ENCODE assay signal across 8 mouse cellular contexts in the genomic region with DNA sequence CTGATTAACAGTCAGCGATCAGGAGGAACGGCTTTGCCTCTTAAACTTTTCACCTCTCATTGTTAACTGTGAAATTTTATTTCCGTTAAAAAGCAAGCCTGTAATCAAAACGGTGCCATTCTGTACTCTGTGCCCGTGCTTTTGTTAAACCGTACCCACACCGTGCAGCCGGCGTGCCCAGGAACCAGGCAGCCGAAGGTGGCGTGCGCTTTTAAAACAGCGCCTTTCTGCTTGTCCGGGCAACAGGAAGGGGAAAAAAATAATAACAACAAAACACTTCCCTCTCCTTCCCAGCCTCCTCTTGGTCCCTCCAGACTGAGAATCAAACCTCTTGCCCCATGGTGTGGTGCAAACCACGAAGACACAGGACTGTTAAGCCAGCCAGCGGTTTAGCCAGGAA.
DNase-seq lines count a peak whose midpoint lies in the region; ATAC-seq and TF ChIP-seq lines count a peak whose summit lies in the region.

No protein-coding gene starts in this region.

- TF ChIP-seq CTCF in hindbrain, postnatal 0 days (IDR thresholded peaks at IDR 0.05; ENCODE audit: low read depth), result no peak

- no peak overlapping the region for H3K9ac ChIP-seq in liver, embryonic 13.5 days
- H3K9ac ChIP-seq in liver, embryonic 11.5 days (ENCODE audit: low read depth, low read length), result no peak overlapping the region
- peak overlapping the region; percentile 37; the same call in 1 of the 2 replicates for H3K9ac ChIP-seq in forebrain, embryonic 13.5 days
- no peak overlapping the region for H3K9ac ChIP-seq in hindbrain, postnatal 0 days (replicated peaks; ENCODE audit: low read length)
- no peak overlapping the region for H3K9ac ChIP-seq in midbrain, embryonic 16.5 days (ENCODE audit: low read depth, low read length)

- no peak for DNase-seq in liver, embryonic 13.5 days
- no peak for DNase-seq in liver, embryonic 11.5 days (ENCODE audit: low spot score)
- DNase-seq in hindbrain, postnatal 0 days (ENCODE audit: low spot score), result no peak
- no peak for DNase-seq in spleen, adult 12 weeks (ENCODE audit: low spot score)
- no peak for DNase-seq in right cerebral cortex, postnatal 4 days
- DNase-seq in right cerebral cortex, postnatal 36 days (ENCODE audit: low spot score in 2 of 2), result no peak

- ATAC-seq in liver, embryonic 13.5 days (ENCODE audit: low read depth), result no peak
- no peak for ATAC-seq in liver, embryonic 11.5 days (replicated peaks; ENCODE audit: low FRiP score)
- peak; percentile 22; the same call in 1 of the 2 replicates for ATAC-seq in forebrain, embryonic 13.5 days
- no peak for ATAC-seq in hindbrain, postnatal 0 days
- ATAC-seq in midbrain, embryonic 16.5 days, result 0 out of 2 replicates have a peak, but pooled peaks have one; percentile 36

- no peaks in the 10 kb centered on the region for H3K9me3 ChIP-seq in liver, embryonic 13.5 days (replicated peaks)
- H3K9me3 ChIP-seq in liver, embryonic 11.5 days (ENCODE audit: control insufficient read depth, low read length), result no peaks in the 10 kb centered on the region
- no peaks in the 10 kb centered on the region for H3K9me3 ChIP-seq in forebrain, embryonic 13.5 days (replicated peaks)
- H3K9me3 ChIP-seq in hindbrain, postnatal 0 days (ENCODE audit: low read length), result no peaks in the 10 kb centered on the region
- no peaks in the 10 kb centered on the region for H3K9me3 ChIP-seq in midbrain, embryonic 16.5 days (replicated peaks; ENCODE audit: control insufficient read depth, low read length, poor library complexity, severe bottlenecking)

- H3K4me2 ChIP-seq in liver, embryonic 13.5 days, result peak overlapping the region; percentile 10; the same call in 1 of the 2 replicates
- no peak overlapping the region for H3K4me2 ChIP-seq in liver, embryonic 11.5 days
- H3K4me2 ChIP-seq in forebrain, embryonic 13.5 days, result peak overlapping the region; percentile 62
- peak overlapping the region; percentile 36; the same call in 1 of the 2 replicates for H3K4me2 ChIP-seq in hindbrain, postnatal 0 days (ENCODE audit: low read depth, low read length)
- H3K4me2 ChIP-seq in midbrain, embryonic 16.5 days (ENCODE audit: low read length), result peak overlapping the region; percentile 39

- H3K36me3 ChIP-seq in liver, embryonic 13.5 days, result no peaks in the 10 kb centered on the region
- no peaks in the 10 kb centered on the region for H3K36me3 ChIP-seq in liver, embryonic 11.5 days (ENCODE audit: control insufficient read depth, insufficient read depth, low read length)
- no peaks in the 10 kb centered on the region for H3K36me3 ChIP-seq in forebrain, embryonic 13.5 days (ENCODE audit: poor library complexity, severe bottlenecking)
- no peaks in the 10 kb centered on the region for H3K36me3 ChIP-seq in hindbrain, postnatal 0 days (ENCODE audit: insufficient read depth, low read length)
- H3K36me3 ChIP-seq in midbrain, embryonic 16.5 days (ENCODE audit: control insufficient read depth, insufficient read depth, low read length), result no peaks in the 10 kb centered on the region

- peaks cover 83% of the 10 kb centered on the region for H3K27me3 ChIP-seq in liver, embryonic 13.5 days
- peaks cover 64% of the 10 kb centered on the region for H3K27me3 ChIP-seq in liver, embryonic 11.5 days (replicated peaks; ENCODE audit: control insufficient read depth, insufficient read depth, low read length)
- H3K27me3 ChIP-seq in forebrain, embryonic 13.5 days, result peaks cover 70% of the 10 kb centered on the region
- H3K27me3 ChIP-seq in hindbrain, postnatal 0 days (ENCODE audit: insufficient read depth, low read length), result peaks cover 79% of the 10 kb centered on the region
- H3K27me3 ChIP-seq in midbrain, embryonic 16.5 days (ENCODE audit: control insufficient read depth, insufficient read depth, low read depth, low read length), result peaks cover 70% of the 10 kb centered on the region

- no peak overlapping the region for H3K27ac ChIP-seq in liver, embryonic 13.5 days
- no peak overlapping the region for H3K27ac ChIP-seq in liver, embryonic 11.5 days (ENCODE audit: low read depth, low read length)
- peak overlapping the region; percentile 63 for H3K27ac ChIP-seq in forebrain, embryonic 13.5 days
- no peak overlapping the region for H3K27ac ChIP-seq in hindbrain, postnatal 0 days
- no peak overlapping the region for H3K27ac ChIP-seq in midbrain, embryonic 16.5 days (ENCODE audit: low read length)

- WGBS in liver, embryonic 13.5 days (ENCODE audit: insufficient replicate concordance), result 3% methylated on average over 16 of the region's 16 CpGs
- WGBS in liver, embryonic 11.5 days, result 3% methylated on average over 16 of the region's 16 CpGs
- 1% methylated on average over 16 of the region's 16 CpGs for WGBS in forebrain, embryonic 13.5 days
- whole genome bisulfite sequencing in hindbrain, postnatal 0 days, result 6% methylated on average over 16 of the region's 16 CpGs
- 1% methylated on average over 16 of the region's 16 CpGs for WGBS in midbrain, embryonic 16.5 days

- H3K4me3 ChIP-seq in liver, embryonic 13.5 days (replicated peaks), result no peak overlapping the region
- H3K4me3 ChIP-seq in liver, embryonic 11.5 days (ENCODE audit: low read depth, low read length), result no peak overlapping the region
- H3K4me3 ChIP-seq in forebrain, embryonic 13.5 days, result peak overlapping the region; percentile 27
- H3K4me3 ChIP-seq in hindbrain, postnatal 0 days (ENCODE audit: low read length), result no peak overlapping the region
- H3K4me3 ChIP-seq in midbrain, embryonic 16.5 days (ENCODE audit: low read depth, low read length), result no peak overlapping the region

- peaks cover 5% of the 10 kb centered on the region; the same call in 1 of the 2 replicates for H3K4me1 ChIP-seq in liver, embryonic 13.5 days (replicated peaks)
- no peaks in the 10 kb centered on the region for H3K4me1 ChIP-seq in liver, embryonic 11.5 days (replicated peaks; ENCODE audit: control insufficient read depth, insufficient read depth, low read length)
- peaks cover 22% of the 10 kb centered on the region for H3K4me1 ChIP-seq in forebrain, embryonic 13.5 days
- no peaks in the 10 kb centered on the region for H3K4me1 ChIP-seq in hindbrain, postnatal 0 days (ENCODE audit: insufficient read depth, low read length)
- H3K4me1 ChIP-seq in midbrain, embryonic 16.5 days (ENCODE audit: control insufficient read depth, insufficient read depth, low read length), result peaks cover 2% of the 10 kb centered on the region; the same call in 1 of the 2 replicates

Comparison
In these comparisons a context has a peak if more than half of its experiments do, and no peak if none do; other contexts are left out.
1. ATAC-seq: peak in forebrain, embryonic 13.5 days (single experiment) and midbrain, embryonic 16.5 days (single experiment); none in liver, embryonic 13.5 days (single experiment), liver, embryonic 11.5 days (single experiment) and hindbrain, postnatal 0 days (single experiment).